Mouse (Mus musculus): ENCODE measurements around the gene Shcbp1l. TPM values are rescaled to one million over a fixed set of nuclear protein-coding genes. Genes with fewer than 3 reads are reported as not detected.
A peak's percentile ranks its signal among the peaks of the same experiment; 100 is the strongest.
"Not testable (repeated sequence)": the region's sequence is repeated elsewhere in the genome, so short reads cannot be mapped to it uniquely, and the experiment has no call there.

The Shcbp1l gene
- 0.28 and 0.34 TPM in 2 replicates for polyA plus RNA-seq (2015; fragmentation: Nextera tagmentation; extraction: Ambion mirVana)

GRCm38 (mm10) chr1:153424770-153425584, at the start of gene Shcbp1l:
Gene Shcbp1l (plus strand): TSS chr1:153425162.
- peak within 1 kb of the TSS; percentile 54 for H3K4me3 ChIP-seq (replicated peaks)
- H3K4me2 ChIP-seq, result peak within 1 kb of the TSS; percentile 99
- H3K9me3 ChIP-seq, result no peaks in the 10 kb centered on the region
- 0 out of 2 replicates have a peak, but pooled peaks cover 3% of the 10 kb centered on the region for H3K27me3 ChIP-seq (replicated peaks)
- no peak within 1 kb of the TSS for H3K27ac ChIP-seq
- no peaks in the 10 kb centered on the region for H3K36me3 ChIP-seq
- H3K9ac ChIP-seq, result 0 out of 2 replicates have a peak within 1 kb of the TSS, but pooled peaks have one; percentile 13
- 3% methylated on average over 60 of the region's 60 CpGs for WGBS
- peak; percentile 91 for ATAC-seq (ENCODE audit: insufficient read depth, low FRiP score, low read depth)
- peaks cover 5% of the 10 kb centered on the region; the same call in 1 of the 2 replicates for H3K4me1 ChIP-seq

GRCm38 (mm10) chr1:153376446-153376845, 48.5 kb upstream of the Shcbp1l start:
- ATAC-seq (ENCODE audit: insufficient read depth, low FRiP score, low read depth), result no peak
- Histone ChIP-seq H3K4me1 (no peaks in the 10 kb centered on the region), H3K9me3 (no peaks in the 10 kb centered on the region), H3K27me3 (replicated peaks) (no peaks in the 10 kb centered on the region), H3K4me3 (replicated peaks) (no peak overlapping the region), H3K4me2 (no peak overlapping the region), H3K36me3 (no peaks in the 10 kb centered on the region), H3K9ac (no peak overlapping the region), H3K27ac (no peak overlapping the region)
- 39% methylated on average over 6 of the region's 6 CpGs for WGBS

DNA sequence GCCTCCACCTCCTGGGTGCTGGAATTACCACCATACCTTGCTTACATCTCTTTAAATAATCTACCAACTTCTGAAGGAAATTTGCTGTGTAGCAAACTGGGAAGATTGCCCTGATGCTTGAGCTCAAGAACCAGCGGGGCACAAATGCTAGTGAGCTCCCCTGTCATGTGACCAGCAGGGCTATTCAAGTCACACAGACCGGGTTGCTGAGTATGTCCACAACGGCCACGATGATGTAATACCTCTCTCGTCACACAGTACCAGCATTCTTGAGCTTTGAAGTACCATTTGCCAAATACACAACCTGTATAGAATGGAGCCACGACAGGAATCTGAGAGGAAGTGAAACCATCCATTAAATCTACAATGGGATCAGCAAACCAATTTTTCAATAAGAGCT, 46.4 kb upstream of the Shcbp1l start:
- Histone ChIP-seq H3K4me3 (replicated peaks) (no peak overlapping the region), H3K4me2 (no peak overlapping the region), H3K9ac (no peak overlapping the region), H3K9me3 (no peaks in the 10 kb centered on the region), H3K27ac (no peak overlapping the region), H3K4me1 (no peaks in the 10 kb centered on the region), H3K27me3 (replicated peaks) (no peaks in the 10 kb centered on the region), H3K36me3 (no peaks in the 10 kb centered on the region)
- WGBS, result 63% methylated on average over 6 of the region's 6 CpGs
- no peak for ATAC-seq (ENCODE audit: insufficient read depth, low FRiP score, low read depth)

GRCm38 (mm10) chr1:153379832-153380231, 45.1 kb upstream of the Shcbp1l start:
- H3K4me1 ChIP-seq, result no peaks in the 10 kb centered on the region
- 75% methylated on average over 5 of the region's 5 CpGs for WGBS
- no peak overlapping the region for H3K9ac ChIP-seq
- no peak overlapping the region for H3K27ac ChIP-seq
- ATAC-seq (ENCODE audit: insufficient read depth, low FRiP score, low read depth), result no peak
- no peaks in the 10 kb centered on the region for H3K36me3 ChIP-seq
- H3K27me3 ChIP-seq (replicated peaks), result no peaks in the 10 kb centered on the region
- H3K4me3 ChIP-seq (replicated peaks), result no peak overlapping the region
- no peak overlapping the region for H3K4me2 ChIP-seq
- no peaks in the 10 kb centered on the region for H3K9me3 ChIP-seq

- ATAC-seq (ENCODE audit: insufficient read depth, low FRiP score, low read depth), result no peak
- Histone ChIP-seq H3K4me1 (no peaks in the 10 kb centered on the region), H3K9me3 (no peaks in the 10 kb centered on the region), H3K27me3 (replicated peaks) (no peaks in the 10 kb centered on the region), H3K4me2 (no peak overlapping the region), H3K27ac (no peak overlapping the region), H3K4me3 (replicated peaks) (no peak overlapping the region), H3K36me3 (no peaks in the 10 kb centered on the region), H3K9ac (no peak overlapping the region)
- 88% methylated on average over 9 of the region's 9 CpGs for WGBS
Observed at GRCm38 (mm10) chr1:153380746-153381282, 44.1 kb upstream of the Shcbp1l start.

DNA sequence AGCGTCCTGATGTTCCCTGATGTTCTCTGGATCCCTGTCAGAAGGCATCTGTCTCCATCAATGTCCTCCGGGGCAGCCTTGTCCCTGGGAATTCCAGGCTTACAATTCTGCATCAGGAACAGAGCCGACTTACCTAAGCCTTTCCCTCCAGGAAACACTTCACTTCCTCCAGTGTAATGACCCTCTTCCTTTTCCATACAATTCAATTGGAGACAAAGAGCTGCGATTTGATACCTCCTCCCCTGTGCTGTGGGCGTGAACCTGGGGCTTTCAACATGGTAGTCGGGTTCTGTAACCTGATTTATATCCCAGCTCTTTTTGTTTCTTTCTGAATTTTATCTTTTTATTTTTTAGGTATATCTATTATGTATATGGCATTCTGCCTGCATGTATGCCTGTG, 39.9 kb upstream of the Shcbp1l start:
- ATAC-seq (ENCODE audit: insufficient read depth, low FRiP score, low read depth), result no peak
- Histone ChIP-seq H3K36me3 (no peaks in the 10 kb centered on the region), H3K9ac (no peak overlapping the region), H3K27me3 (replicated peaks) (no peaks in the 10 kb centered on the region), H3K4me2 (no peak overlapping the region), H3K27ac (no peak overlapping the region), H3K4me1 (peaks cover 5% of the 10 kb centered on the region; the same call in 1 of the 2 replicates), H3K4me3 (replicated peaks) (no peak overlapping the region), H3K9me3 (no peaks in the 10 kb centered on the region)
- 63% methylated on average over 6 of the region's 6 CpGs for WGBS

GRCm38 (mm10) chr1:153385661-153386060, 39.3 kb upstream of the Shcbp1l start:
- not testable (repeated sequence) for H3K36me3 ChIP-seq; H3K4me1 ChIP-seq; H3K27me3 ChIP-seq (replicated peaks); H3K9me3 ChIP-seq; H3K4me3 ChIP-seq (replicated peaks); ATAC-seq (ENCODE audit: insufficient read depth, low FRiP score, low read depth); H3K9ac ChIP-seq; H3K4me2 ChIP-seq; H3K27ac ChIP-seq
- 86% methylated on average over 5 of the region's 5 CpGs for WGBS

- peak overlapping the region; percentile 19; the same call in 1 of the 2 replicates for H3K4me2 ChIP-seq
- H3K36me3 ChIP-seq, result no peaks in the 10 kb centered on the region
- WGBS, result 48% methylated on average over 25 of the region's 25 CpGs
- no peaks in the 10 kb centered on the region for H3K9me3 ChIP-seq
- H3K9ac ChIP-seq, result no peak overlapping the region
- H3K27ac ChIP-seq, result 0 out of 2 replicates have a peak overlapping the region, but pooled peaks have one; percentile 9
- peaks cover 5% of the 10 kb centered on the region; the same call in 1 of the 2 replicates for H3K4me1 ChIP-seq
- H3K27me3 ChIP-seq (replicated peaks), result no peaks in the 10 kb centered on the region
- peak; percentile 92 for ATAC-seq (ENCODE audit: insufficient read depth, low FRiP score, low read depth)
- no peak overlapping the region for H3K4me3 ChIP-seq (replicated peaks)
Observed at GRCm38 (mm10) chr1:153386271-153387069, 38.5 kb upstream of the Shcbp1l start.

GRCm38 (mm10) chr1:153395706-153396105, 29.3 kb upstream of the Shcbp1l start:
- WGBS, result 81% methylated on average over 4 of the region's 4 CpGs
- not testable (repeated sequence) for H3K27ac ChIP-seq; H3K9me3 ChIP-seq; H3K4me2 ChIP-seq; H3K4me1 ChIP-seq; H3K9ac ChIP-seq; ATAC-seq (ENCODE audit: insufficient read depth, low FRiP score, low read depth); H3K36me3 ChIP-seq; H3K4me3 ChIP-seq (replicated peaks); H3K27me3 ChIP-seq (replicated peaks)

- Histone ChIP-seq H3K36me3 (no peaks in the 10 kb centered on the region), H3K27ac (no peak overlapping the region), H3K9me3 (no peaks in the 10 kb centered on the region), H3K9ac (no peak overlapping the region), H3K4me2 (no peak overlapping the region; the same call in 1 of the 2 replicates), H3K4me3 (replicated peaks) (no peak overlapping the region), H3K4me1 (no peaks in the 10 kb centered on the region), H3K27me3 (replicated peaks) (no peaks in the 10 kb centered on the region)
- WGBS, result 1% methylated on average over 7 of the region's 7 CpGs
- peak; percentile 86 for ATAC-seq (ENCODE audit: insufficient read depth, low FRiP score, low read depth)
Observed at GRCm38 (mm10) chr1:153401765-153402164, 23.2 kb upstream of the Shcbp1l start.

DNA sequence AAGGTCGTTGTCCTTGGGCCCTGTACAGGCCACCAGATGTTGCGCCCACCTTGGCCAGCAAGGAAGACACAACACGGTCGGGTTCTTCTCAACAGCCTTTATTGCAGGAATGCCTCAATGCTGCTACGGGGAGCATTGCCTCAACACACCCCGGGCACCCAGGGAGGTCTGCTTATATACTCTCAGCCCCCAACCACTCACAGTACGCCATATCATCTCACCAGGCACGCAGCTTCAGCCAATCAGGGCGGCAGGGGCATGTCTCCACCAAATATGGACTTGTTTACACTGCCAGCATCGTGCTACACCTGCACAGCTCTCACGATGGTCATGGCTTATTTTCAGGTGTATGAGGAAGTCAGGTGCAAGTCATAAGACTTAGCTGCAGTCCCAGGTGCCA, 17.3 kb upstream of the Shcbp1l start:
- H3K27me3 ChIP-seq (replicated peaks); H3K4me1 ChIP-seq; H3K9ac ChIP-seq; H3K4me3 ChIP-seq (replicated peaks); H3K27ac ChIP-seq; H3K4me2 ChIP-seq; ATAC-seq (ENCODE audit: insufficient read depth, low FRiP score, low read depth); H3K36me3 ChIP-seq; H3K9me3 ChIP-seq: not testable (repeated sequence)
- WGBS, result 81% methylated on average over 11 of the region's 11 CpGs

DNA sequence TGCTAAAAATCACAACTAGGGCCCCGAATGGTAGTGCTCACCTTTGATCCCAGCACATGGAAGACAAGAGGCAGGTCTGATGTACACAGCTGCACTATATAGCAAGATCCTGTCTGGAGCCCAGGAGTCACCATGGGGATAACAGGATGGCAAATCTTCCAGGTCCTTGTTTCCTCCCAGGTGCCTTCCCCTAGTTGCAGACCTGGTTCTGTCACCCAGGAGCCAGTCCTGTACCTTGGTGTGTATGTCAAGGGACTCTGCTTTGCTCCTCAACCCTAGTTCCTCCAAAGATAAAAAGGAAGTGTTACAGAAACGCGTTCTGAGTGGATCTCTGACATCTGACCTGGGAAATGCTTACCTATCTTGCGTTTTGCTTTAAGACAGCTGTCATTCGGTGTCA, 16.7 kb upstream of the Shcbp1l start:
- H3K4me3 ChIP-seq (replicated peaks); ATAC-seq (ENCODE audit: insufficient read depth, low FRiP score, low read depth); H3K4me1 ChIP-seq; H3K27ac ChIP-seq; H3K9ac ChIP-seq; H3K9me3 ChIP-seq; H3K27me3 ChIP-seq (replicated peaks); H3K4me2 ChIP-seq; H3K36me3 ChIP-seq: not testable (repeated sequence)
- 79% methylated on average over 5 of the region's 5 CpGs for WGBS
